Mouse (Mus musculus) layer of hippocampus, adult 18-20 months (tissue): Measurements from ENCODE around the gene Trp53. TPM values are rescaled to one million over a fixed set of nuclear protein-coding genes. Genes with fewer than 3 reads are reported as not detected.
"Not testable (repeated sequence)": the region's sequence is repeated elsewhere in the genome, so short reads cannot be mapped to it uniquely, and the experiment has no call there.

Experiments used
- DNase-seq, 2 experiments: peaks; one replicate each; pipeline ENCODE4 v3.0.0; 2022; ENCODE audit warnings: low spot score in 2 of 2
- microRNA-seq, 2 experiments: library from miRNA; unstranded; fragments of <30 nt; microRNA quantifications; one replicate each; pipeline ENCODE4 v1.2.0; 2021
- total RNA-seq, 2 experiments: library from RNA; stranded (reverse); gene quantifications; 2 replicates each; pipeline ENCODE4 v1.2.3; 2021

The Trp53 gene
- total RNA-seq, 2 experiments from 2014 or later = 25.5 to 26.9 TPM

- not testable (repeated sequence) for DNase-seq
Observed at GRCm38 (mm10) chr11:69624339-69624738, 44.2 kb downstream of the Trp53 start.

GRCm38 (mm10) chr11:69628286-69628685 lies 48.1 kb downstream of the Trp53 start:
- DNase-seq = peak in 1 of 2 experiments; percentile 74

- no peak for DNase-seq
Observed at GRCm38 (mm10) chr11:69629802-69630201, 49.6 kb downstream of the Trp53 start.

- peak; percentile 100 for DNase-seq
Observed at GRCm38 (mm10) chr11:69632284-69633089, 52.3 kb downstream of the Trp53 start, which contains the start of gene Fxr2. Gene Fxr2, plus strand, starts transcription at chr11:69632990.

GRCm38 (mm10) chr11:69633128-69633866 lies 53.1 kb downstream of the Trp53 start:
- DNase-seq = no peak

- DNase-seq = no peak
Observed at GRCm38 (mm10) chr11:69635471-69635870, 55.3 kb downstream of the Trp53 start.

Small RNA genes within 50 kb of the gene (microRNA-seq; reads per million reads assigned to microRNA genes)
- 0 reads per million in 2 experiments for gene Mir467f

Other genes starting within 250 kb of the Trp53 start
- gene Rnf227, start 239.9 kb upstream of the Trp53 start, total RNA-seq = 100 to 1,000 TPM; 124 to 132 TPM
- 100 to 1,000 TPM; 531 to 556 TPM for gene Chd3, start 211.0 kb upstream of the Trp53 start, total RNA-seq
- 100 to 1,000 TPM; 107 to 123 TPM for gene Naa38, start 184.9 kb upstream of the Trp53 start, total RNA-seq
- gene Cyb5d1, start 184.7 kb upstream of the Trp53 start, total RNA-seq = 10 to 100 TPM; 47.8 to 51.2 TPM
- 1 to 10 TPM; 2.5 to 2.7 TPM for gene Tmem88, start 182.1 kb upstream of the Trp53 start, total RNA-seq
- 10 to 100 TPM; 35.7 to 39.3 TPM for gene Kdm6b, start 166.7 kb upstream of the Trp53 start, total RNA-seq
- 1 to 10 TPM; 3.9 to 4.3 TPM for gene Dnah2, start 31.2 kb upstream of the Trp53 start, total RNA-seq
- gene Efnb3, start 20.2 kb upstream of the Trp53 start, total RNA-seq = 100 to 1,000 TPM; 126 to 137 TPM
- 10 to 100 TPM; 14.3 to 14.8 TPM for gene Wrap53, start 104 bp upstream of the Trp53 start, total RNA-seq
- gene Atp1b2, start 25.6 kb downstream of the Trp53 start, total RNA-seq = 100 to 1,000 TPM; 402 to 407 TPM
- not detected for gene Shbg, start 37.5 kb downstream of the Trp53 start, total RNA-seq
- gene Sat2, start 41.7 kb downstream of the Trp53 start, total RNA-seq = 10 to 100 TPM in 1 of 2 experiments, 1 to 10 TPM in 1; 9.5 to 12.1 TPM
- gene Fxr2, start 52.6 kb downstream of the Trp53 start, total RNA-seq = 100 to 1,000 TPM; 139 to 142 TPM
- gene Sox15, start 75.0 kb downstream of the Trp53 start, total RNA-seq = not detected
- gene Mpdu1, start 82.3 kb downstream of the Trp53 start, total RNA-seq = 10 to 100 TPM; 56.2 to 60.3 TPM
- gene Cd68, start 85.8 kb downstream of the Trp53 start, total RNA-seq = 10 to 100 TPM; 13.1 to 13.8 TPM
- 100 to 1,000 TPM; 325 to 357 TPM for gene Eif4a1, start 92.1 kb downstream of the Trp53 start, total RNA-seq
- gene Senp3, start 101.7 kb downstream of the Trp53 start, total RNA-seq = 10 to 100 TPM; 96.1 to 97.5 TPM
- 1 to 10 TPM; 1.9 to 2.0 TPM for gene Tnfsf13, start 105.4 kb downstream of the Trp53 start, total RNA-seq
- 10 to 100 TPM; 11.4 to 12.4 TPM for gene Tnfsf12, start 115.5 kb downstream of the Trp53 start, total RNA-seq
- 1 to 10 TPM; 1.2 to 1.6 TPM for gene Tnfsfm13, start 115.7 kb downstream of the Trp53 start, total RNA-seq
- gene Polr2a, start 178.3 kb downstream of the Trp53 start, total RNA-seq = 10 to 100 TPM; 55.6 to 55.9 TPM
- gene Slc35g3, start 181.6 kb downstream of the Trp53 start, total RNA-seq = not detected
- gene Zbtb4, start 185.6 kb downstream of the Trp53 start, total RNA-seq = 100 to 1,000 TPM; 147 to 152 TPM
- gene Chrnb1, start 215.6 kb downstream of the Trp53 start, total RNA-seq = 1 to 10 TPM in 1 of 2 experiments, under 1 TPM in 1; 0.52 to 1.0 TPM
- gene Fgf11, start 221.5 kb downstream of the Trp53 start, total RNA-seq = 10 to 100 TPM; 27.4 to 27.6 TPM
- not detected for gene Tmem102, start 225.3 kb downstream of the Trp53 start, total RNA-seq
- not detected for gene Gm39566, start 234.9 kb downstream of the Trp53 start, total RNA-seq
- gene Spem2, start 238.1 kb downstream of the Trp53 start, total RNA-seq = not detected
- gene Spem1, start 241.8 kb downstream of the Trp53 start, total RNA-seq = under 1 TPM in 1 of 2 experiments, not detected in 1; 0.62 TPM